Mouse (Mus musculus) midbrain, embryonic 14.5 days (tissue): ENCODE results near the gene Lias. TPM values are rescaled to one million over a fixed set of nuclear protein-coding genes. Genes with fewer than 3 reads are reported as not detected.

Experiments
- ATAC-seq: fragments of 200-750 bp; cut with Nextera tagmentation; 2 replicates; pipeline ENCODE4 v1.8.0; 2017; ENCODE audit warnings: moderate number of reproducible peaks, moderate library complexity; ENCODE audit not compliant: low FRiP score, low TSS enrichment
- DNase-seq: peaks from one replicate; pipeline ENCODE4 v3.0.0-alpha.2; 2015
- H3K27ac ChIP-seq: fragments of 300-500 bp; sonication (generic); replicated peaks from 2 replicates; pipeline ENCODE4 v1.5.1; 2014; ENCODE audit warnings: mild to moderate bottlenecking, low read depth, low read length, moderate library complexity
- H3K27me3 ChIP-seq: fragments of 300-500 bp; sonication (generic); 2 replicates; pipeline ENCODE4 v1.6.1; 2014; ENCODE audit warnings: low read length, control low read depth, mixed read lengths; ENCODE audit not compliant: control insufficient read depth, insufficient read depth
- H3K36me3 ChIP-seq: fragments of 300-500 bp; sonication (generic); 2 replicates; pipeline ENCODE4 v1.6.1; 2014; ENCODE audit warnings: low read length, control low read depth; ENCODE audit not compliant: control insufficient read depth, insufficient read depth
- H3K4me1 ChIP-seq: fragments of 300-500 bp; sonication (generic); 2 replicates; pipeline ENCODE4 v1.6.1; 2014; ENCODE audit warnings: mild to moderate bottlenecking, antibody characterized with exemption, low read length, control low read depth; ENCODE audit not compliant: control insufficient read depth, insufficient read depth
- H3K4me2 ChIP-seq: fragments of 300-500 bp; sonication (generic); 2 replicates; pipeline ENCODE4 v1.6.1; 2014; ENCODE audit warnings: mild to moderate bottlenecking, low read length, moderate library complexity
- H3K4me3 ChIP-seq: fragments of 300-500 bp; sonication (generic); replicated peaks from 2 replicates; pipeline ENCODE4 v1.5.1; 2014; ENCODE audit warnings: low read depth, low read length
- H3K9ac ChIP-seq: fragments of 300-500 bp; sonication (generic); replicated peaks from 2 replicates; pipeline ENCODE4 v1.6.1; 2014; ENCODE audit warnings: mild to moderate bottlenecking, low read length, moderate library complexity
- H3K9me3 ChIP-seq: fragments of 300-500 bp; sonication (generic); 2 replicates; pipeline ENCODE4 v1.6.1; 2016; ENCODE audit warnings: low read length, control low read depth, mixed read lengths; ENCODE audit not compliant: control insufficient read depth
- WGBS: fragments of 180-500 bp; shearing (Covaris S2); extraction: QIAGEN DNeasy Blood & Tissue Kit; methylation state at CpG from one replicate; pipeline ENCODE4 v1.1.7; 2014; 5-methylcytosine and 5-hydroxymethylcytosine counted together
- polyA plus RNA-seq: library from polyadenylated mRNA; unstranded; fragments of >200 nt; fragmentation: Nextera tagmentation; extraction: Ambion mirVana; gene quantifications from 2 replicates; pipeline ENCODE4 v1.2.1, GENCODE M21; 2014

The Lias gene
- polyA plus RNA-seq, 1 experiment from 2014 or later, result 66.2 TPM

GRCm38 (mm10) chr5:65371551-65371950, 19.7 kb upstream of the Lias start:
- 95% methylated on average over 7 of the region's 7 CpGs for WGBS
- H3K4me2 ChIP-seq, result no peak overlapping the region
- no peaks in the 10 kb centered on the region for H3K27me3 ChIP-seq
- H3K27ac ChIP-seq, result no peak overlapping the region
- H3K9me3 ChIP-seq, result no peaks in the 10 kb centered on the region
- DNase-seq (no peak), ATAC-seq (no peak)
- H3K4me1 ChIP-seq, result no peaks in the 10 kb centered on the region
- no peaks in the 10 kb centered on the region for H3K36me3 ChIP-seq
- H3K9ac ChIP-seq, result no peak overlapping the region
- no peak overlapping the region for H3K4me3 ChIP-seq

DNA sequence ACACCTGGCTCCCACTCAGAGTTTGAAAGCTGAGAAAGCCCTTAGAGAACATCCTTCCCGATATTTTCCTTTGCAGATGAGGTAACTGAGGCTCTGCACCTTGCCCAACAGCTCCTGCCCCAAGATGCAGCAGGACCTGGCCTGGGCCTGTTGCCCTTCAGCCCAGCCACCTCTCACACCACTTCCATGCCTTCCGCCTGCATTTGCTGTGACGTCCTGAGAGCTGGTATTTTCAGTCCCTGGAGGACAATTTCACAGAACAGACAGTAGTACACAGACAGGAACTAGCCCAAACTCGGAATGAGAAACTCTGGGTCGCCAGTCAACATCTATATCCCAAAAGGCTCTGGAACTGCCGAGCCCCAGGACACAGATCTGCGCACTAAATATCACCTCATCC, 16.6 kb upstream of the Lias start:
- DNase-seq, result no peak
- no peak for ATAC-seq
- H3K9me3 ChIP-seq, result no peaks in the 10 kb centered on the region

DNA sequence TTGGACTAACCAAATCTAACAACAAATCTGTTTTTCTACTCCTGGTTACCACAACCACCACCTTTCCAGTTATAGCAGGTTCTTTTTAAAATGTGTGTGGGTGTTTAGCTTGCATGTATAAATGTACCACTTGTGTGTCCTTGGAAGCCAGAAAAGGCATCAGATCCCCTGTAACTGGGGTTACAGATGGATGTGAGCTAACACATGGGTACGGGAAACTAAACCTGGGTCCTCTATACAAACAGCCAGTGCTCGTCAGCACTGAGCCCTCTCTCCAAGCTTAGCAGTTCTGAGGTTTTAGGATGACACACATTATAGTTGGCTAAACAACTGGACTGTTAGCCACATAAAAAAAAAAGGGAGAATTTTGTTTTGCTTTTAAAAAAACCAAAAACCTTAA, 5.6 kb upstream of the Lias start:
- ATAC-seq (no peak), DNase-seq (no peak)
- H3K4me1 ChIP-seq, result peaks cover 10% of the 10 kb centered on the region
- H3K36me3 ChIP-seq, result peaks cover 43% of the 10 kb centered on the region
- no peak overlapping the region for H3K9ac ChIP-seq
- 71% methylated on average over 2 of the region's 2 CpGs for whole genome bisulfite sequencing
- H3K27ac ChIP-seq, result no peak overlapping the region
- H3K4me2 ChIP-seq, result no peak overlapping the region
- no peak overlapping the region for H3K4me3 ChIP-seq
- no peaks in the 10 kb centered on the region for H3K9me3 ChIP-seq
- H3K27me3 ChIP-seq, result no peaks in the 10 kb centered on the region

More for the DNA sequence above, 16.6 kb upstream of the Lias start:
- H3K9ac ChIP-seq, result no peak overlapping the region
- no peak overlapping the region for H3K27ac ChIP-seq
- 85% methylated on average over 7 of the region's 7 CpGs for WGBS
- no peaks in the 10 kb centered on the region for H3K27me3 ChIP-seq
- no peak overlapping the region for H3K4me2 ChIP-seq
- no peaks in the 10 kb centered on the region for H3K36me3 ChIP-seq
- H3K4me3 ChIP-seq, result no peak overlapping the region
- H3K4me1 ChIP-seq, result no peaks in the 10 kb centered on the region

DNA sequence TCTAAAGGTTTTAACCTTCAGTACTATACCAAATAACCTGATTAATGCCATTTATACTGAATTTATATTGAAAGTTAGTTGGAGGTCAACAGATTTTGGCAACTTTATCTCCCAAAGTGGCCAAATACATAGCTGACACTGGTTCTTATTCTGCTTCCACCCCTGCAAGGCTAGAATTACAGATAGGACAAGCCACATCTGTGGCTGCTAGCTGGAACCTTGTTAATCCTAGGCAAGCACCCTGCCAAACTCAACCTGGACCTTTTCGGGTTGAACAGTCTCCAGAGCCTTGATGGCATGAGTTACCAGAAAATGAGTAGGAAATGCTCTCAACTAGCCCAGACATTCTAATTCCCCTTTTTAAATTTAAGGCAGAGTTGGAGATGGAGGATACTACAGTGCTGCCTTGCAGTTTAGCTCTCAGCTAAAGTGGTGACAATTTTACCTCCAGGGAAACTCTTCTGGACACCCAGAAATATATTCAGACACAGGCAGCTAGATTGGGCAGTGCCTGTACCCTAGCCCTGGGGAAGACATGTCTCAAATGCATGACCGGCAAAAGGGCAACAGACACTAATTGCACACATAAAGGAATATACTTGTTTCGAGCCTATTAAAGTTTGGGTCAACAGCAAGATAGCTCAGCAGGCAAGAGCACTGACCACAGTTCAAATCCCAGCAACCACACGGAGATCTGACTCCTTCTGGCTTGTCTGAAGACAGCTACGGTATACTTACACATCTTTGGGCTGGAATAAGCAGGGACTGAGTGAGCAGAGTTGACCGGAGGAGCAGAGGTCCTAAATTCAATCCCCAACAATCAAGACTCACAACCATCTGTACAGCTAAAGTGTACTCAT, 4.1 kb upstream of the Lias start:
- Histone ChIP-seq H3K36me3 (peaks cover 43% of the 10 kb centered on the region), H3K4me3 (no peak overlapping the region)

GRCm38 (mm10) chr5:65391753-65392152, 456 bp downstream of the Lias start:
- Histone ChIP-seq H3K36me3 (peaks cover 44% of the 10 kb centered on the region), H3K4me3 (peak overlapping the region; percentile 95), H3K27ac (peak overlapping the region; percentile 73), H3K4me2 (peak overlapping the region; percentile 59), H3K9me3 (no peaks in the 10 kb centered on the region), H3K9ac (peak overlapping the region; percentile 70), H3K27me3 (no peaks in the 10 kb centered on the region), H3K4me1 (peaks cover 10% of the 10 kb centered on the region)
- WGBS, result 2% methylated on average over 12 of the region's 12 CpGs
- DNase-seq (peak; percentile 59), ATAC-seq (peak; percentile 53; the same call in 1 of the 2 replicates)

More for the DNA sequence above, 4.1 kb upstream of the Lias start:
- no peak overlapping the region for H3K9ac ChIP-seq
- peaks cover 10% of the 10 kb centered on the region for H3K4me1 ChIP-seq
- no peak for DNase-seq
- no peaks in the 10 kb centered on the region for H3K9me3 ChIP-seq
- ATAC-seq, result no peak
- WGBS, result 80% methylated on average over 6 of the region's 6 CpGs
- H3K27ac ChIP-seq, result no peak overlapping the region
- H3K4me2 ChIP-seq, result no peak overlapping the region
- no peaks in the 10 kb centered on the region for H3K27me3 ChIP-seq

GRCm38 (mm10) chr5:65394425-65394824, 3.1 kb downstream of the Lias start:
- Histone ChIP-seq H3K9me3 (no peaks in the 10 kb centered on the region), H3K9ac (no peak overlapping the region), H3K27me3 (no peaks in the 10 kb centered on the region)

DNA sequence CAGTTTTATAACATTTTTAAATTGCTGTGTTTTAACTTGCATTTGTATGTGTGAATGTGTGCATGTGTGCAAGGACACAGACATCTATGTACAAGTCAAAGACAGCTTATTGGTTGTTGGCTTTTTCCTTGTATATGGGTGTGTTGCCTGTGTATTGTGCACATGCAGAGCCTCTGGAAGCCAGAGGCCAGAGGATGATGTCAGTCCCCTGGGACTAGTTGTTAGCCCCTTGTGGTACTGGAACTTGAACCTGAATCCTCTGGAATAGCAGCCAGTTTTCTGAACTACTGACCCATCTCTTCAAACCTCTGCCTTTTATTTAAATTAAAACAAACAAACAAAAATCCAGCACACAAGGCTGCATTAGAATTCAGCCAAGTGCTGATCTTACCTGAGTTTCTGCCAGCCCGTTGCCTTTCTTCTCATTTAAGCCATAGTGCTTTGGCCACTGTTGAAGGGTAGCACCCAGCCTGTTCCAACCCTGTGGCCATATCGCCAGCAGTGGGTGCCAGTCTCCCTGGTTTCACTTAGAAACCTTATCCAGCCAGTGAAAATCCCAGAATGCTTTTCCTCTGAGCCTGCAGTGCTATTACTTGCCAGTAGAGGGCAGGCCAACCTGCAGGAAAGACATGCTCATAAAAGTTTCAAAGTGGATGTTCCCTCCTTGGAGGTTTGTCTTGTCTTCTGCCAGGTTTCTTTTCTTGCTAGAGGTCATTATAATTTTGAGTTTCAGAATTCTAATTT, 10.1 kb downstream of the Lias start:
- DNase-seq, result peak; percentile 87
- H3K4me2 ChIP-seq, result no peak overlapping the region
- no peaks in the 10 kb centered on the region for H3K9me3 ChIP-seq
- H3K27me3 ChIP-seq, result no peaks in the 10 kb centered on the region
- WGBS, result 31% methylated on average over 2 of the region's 2 CpGs
- peaks cover 69% of the 10 kb centered on the region for H3K36me3 ChIP-seq
- H3K4me3 ChIP-seq, result no peak overlapping the region
- no peaks in the 10 kb centered on the region for H3K4me1 ChIP-seq
- no peak overlapping the region for H3K27ac ChIP-seq
- ATAC-seq, result no peak
- H3K9ac ChIP-seq, result 0 out of 2 replicates have a peak overlapping the region, but pooled peaks have one; percentile 6

More at GRCm38 (mm10) chr5:65394425-65394824, 3.1 kb downstream of the Lias start:
- H3K36me3 ChIP-seq, result peaks cover 37% of the 10 kb centered on the region
- H3K4me1 ChIP-seq, result peaks cover 10% of the 10 kb centered on the region
- no peak for ATAC-seq
- no peak overlapping the region for H3K4me3 ChIP-seq
- H3K27ac ChIP-seq, result no peak overlapping the region
- no peak overlapping the region for H3K4me2 ChIP-seq
- 95% methylated on average over 7 of the region's 7 CpGs for WGBS
- DNase-seq, result no peak

DNA sequence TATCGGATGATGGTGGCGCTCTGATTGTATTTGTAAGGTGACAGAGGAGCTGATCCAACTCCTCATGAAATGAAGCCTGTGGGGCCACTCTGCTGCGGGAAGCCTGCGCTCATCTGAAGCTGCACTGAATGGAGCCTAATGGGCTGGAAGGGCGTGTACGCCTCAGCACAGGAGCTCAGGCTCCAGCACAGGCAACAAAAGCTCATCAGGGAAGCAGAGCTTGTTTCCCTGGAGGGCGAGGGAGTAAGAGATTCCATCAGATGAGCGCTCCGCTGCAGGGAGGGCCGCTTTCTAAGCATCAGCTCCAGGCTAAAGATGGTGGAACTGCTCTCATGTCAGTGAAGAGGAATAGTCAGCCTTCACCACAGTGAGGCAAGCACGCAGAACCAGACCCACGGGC, 16.7 kb downstream of the Lias start:
- no peak overlapping the region for H3K4me3 ChIP-seq

More for the DNA sequence above, 16.7 kb downstream of the Lias start:
- no peak overlapping the region for H3K27ac ChIP-seq
- peaks cover 55% of the 10 kb centered on the region for H3K36me3 ChIP-seq
- 19% methylated on average over 12 of the region's 12 CpGs for WGBS
- H3K27me3 ChIP-seq, result no peaks in the 10 kb centered on the region
- ATAC-seq, result no peak
- no peak overlapping the region for H3K4me2 ChIP-seq
- H3K9me3 ChIP-seq, result no peaks in the 10 kb centered on the region
- no peak overlapping the region for H3K9ac ChIP-seq
- no peaks in the 10 kb centered on the region for H3K4me1 ChIP-seq
- peak; percentile 13 for DNase-seq
